ENCODE assay signal across 24 mouse cellular contexts in genomic region chr13:91187378-91188234, GRCm38 (mm10).
"Had no signal": no experiment of that assay in that cellular context is flagged by ENCODE, and none has a peak within 500 bp of the region (broad histone marks: within the 10 kb centered on the region; RNA-seq: fewer than 3 reads in every experiment).

No protein-coding gene starts in this region.

- H3K4me1 ChIP-seq: kidney, embryonic 15.5 days; lung, embryonic 15.5 days; midbrain, embryonic 10.5 days; midbrain, embryonic 13.5 days; neural tube, embryonic 13.5 days; stomach, embryonic 15.5 days had no signal

- H3K36me3 ChIP-seq: kidney, embryonic 15.5 days; lung, embryonic 15.5 days; midbrain, embryonic 10.5 days; midbrain, embryonic 13.5 days; neural tube, embryonic 13.5 days; stomach, embryonic 15.5 days had no signal

- DNase-seq: kidney, adult 11 months; kidney, adult 8-10 months; kidney, postnatal 10 days; kidney, postnatal 4 days; left cerebral cortex, postnatal 4 days; liver, postnatal 0 days; lung, postnatal 10 days; lung, postnatal 36 days; retina, postnatal 1 day; right cerebral cortex, postnatal 25 days; spleen, adult 18-20 months; thymus, adult 18-20 months; thymus, postnatal 36 days had no signal

- ATAC-seq: liver, postnatal 0 days; midbrain, embryonic 13.5 days; midbrain, embryonic 16.5 days had no signal

- H3K4me2 ChIP-seq: kidney, embryonic 15.5 days; liver, embryonic 11.5 days; lung, embryonic 15.5 days; midbrain, embryonic 13.5 days; neural tube, embryonic 13.5 days; stomach, embryonic 15.5 days had no signal

- H3K9ac ChIP-seq: kidney, embryonic 15.5 days; liver, embryonic 14.5 days; liver, postnatal 0 days; lung, embryonic 15.5 days; midbrain, embryonic 13.5 days; neural tube, embryonic 13.5 days; stomach, embryonic 15.5 days had no signal

- H3K27ac ChIP-seq: kidney, embryonic 15.5 days; liver, embryonic 14.5 days; lung, embryonic 15.5 days; midbrain, embryonic 10.5 days; midbrain, embryonic 13.5 days; neural tube, embryonic 13.5 days; stomach, embryonic 15.5 days had no signal

- H3K27me3 ChIP-seq: kidney, embryonic 15.5 days; lung, embryonic 15.5 days; megakaryocyte, embryonic 14.5 days; midbrain, embryonic 13.5 days; neural tube, embryonic 13.5 days; stomach, embryonic 15.5 days had no signal

- H3K9me3 ChIP-seq: kidney, embryonic 15.5 days; lung, embryonic 15.5 days; megakaryocyte, embryonic 14.5 days; midbrain, embryonic 10.5 days; midbrain, embryonic 13.5 days; neural tube, embryonic 13.5 days; stomach, embryonic 15.5 days had no signal

- H3K4me3 ChIP-seq: kidney, embryonic 15.5 days; lung, embryonic 15.5 days; megakaryocyte, embryonic 14.5 days; midbrain, embryonic 10.5 days; midbrain, embryonic 13.5 days; myocyte; neural tube, embryonic 13.5 days; stomach, embryonic 15.5 days had no signal
